Mouse (Mus musculus): Measurements from ENCODE around the gene Cryab.

Cryab gene

GRCm38 (mm10) chr9:50797641-50798040, 46.5 kb downstream of the Cryab start:
- WGBS = 96% methylated on average over 7 of the region's 7 CpGs

- 74% methylated on average over 5 of the region's 5 CpGs for WGBS
Observed at GRCm38 (mm10) chr9:50798368-50798767, 47.2 kb downstream of the Cryab start.

GRCm38 (mm10) chr9:50800985-50801384, 49.9 kb downstream of the Cryab start:
- WGBS = 46% methylated on average over 2 of the region's 2 CpGs

- WGBS = 86% methylated on average over 7 of the region's 7 CpGs
Observed at GRCm38 (mm10) chr9:50803055-50803671, 52.0 kb downstream of the Cryab start.
